Comparison of ENCODE assay signal across 27 mouse cellular contexts in genomic region chr1:73097645-73098440, GRCm38 (mm10).
DNase-seq lines count a peak whose midpoint lies in the region; ATAC-seq lines count a peak whose summit lies in the region.
"Had no signal": no experiment of that assay in that cellular context is flagged by ENCODE, and none has a peak within 500 bp of the region (broad histone marks: within the 10 kb centered on the region; RNA-seq: fewer than 3 reads in every experiment).

No protein-coding gene starts in this region.

- H3K4me1 ChIP-seq in liver, embryonic 13.5 days (replicated peaks), result peaks cover 25% of the 10 kb centered on the region
- no peaks in the 10 kb centered on the region; the same call in 1 of the 2 replicates for H3K4me1 ChIP-seq in liver, embryonic 16.5 days (ENCODE audit: control insufficient read depth, low read depth, low read length)
- H3K4me1 ChIP-seq in midbrain, embryonic 15.5 days, result no peaks in the 10 kb centered on the region
- H3K4me1 ChIP-seq: embryonic facial prominence, embryonic 10.5 days; forebrain, embryonic 13.5 days; heart, embryonic 13.5 days; hindbrain, embryonic 12.5 days; hindbrain, embryonic 15.5 days had no signal

- H3K27ac ChIP-seq in liver, embryonic 13.5 days, result peak overlapping the region; percentile 81
- H3K27ac ChIP-seq in liver, embryonic 16.5 days (ENCODE audit: low read length), result no peak overlapping the region
- H3K27ac ChIP-seq in midbrain, embryonic 15.5 days, result no peak overlapping the region
- H3K27ac ChIP-seq: embryonic facial prominence, embryonic 10.5 days; embryonic facial prominence, embryonic 13.5 days; forebrain, embryonic 13.5 days; heart, embryonic 13.5 days; hindbrain, embryonic 12.5 days; hindbrain, embryonic 15.5 days had no signal

- no peaks in the 10 kb centered on the region; the same call in 1 of the 2 replicates for H3K27me3 ChIP-seq in liver, embryonic 13.5 days
- no peaks in the 10 kb centered on the region for H3K27me3 ChIP-seq in liver, embryonic 16.5 days (ENCODE audit: control insufficient read depth, insufficient read depth, low read depth, low read length)
- no peaks in the 10 kb centered on the region for H3K27me3 ChIP-seq in midbrain, embryonic 15.5 days (replicated peaks)
- H3K27me3 ChIP-seq: embryonic facial prominence, embryonic 13.5 days; forebrain, embryonic 13.5 days; heart, embryonic 13.5 days; hindbrain, embryonic 12.5 days; hindbrain, embryonic 15.5 days had no signal

- H3K4me2 ChIP-seq in liver, embryonic 13.5 days, result peak overlapping the region; percentile 41
- peak overlapping the region; percentile 17; the same call in 1 of the 2 replicates for H3K4me2 ChIP-seq in liver, embryonic 16.5 days (ENCODE audit: low read depth, low read length)
- H3K4me2 ChIP-seq in midbrain, embryonic 15.5 days, result no peak overlapping the region
- H3K4me2 ChIP-seq: embryonic facial prominence, embryonic 13.5 days; forebrain, embryonic 13.5 days; heart, embryonic 13.5 days; hindbrain, embryonic 12.5 days; hindbrain, embryonic 15.5 days had no signal

- H3K36me3 ChIP-seq in liver, embryonic 13.5 days, result no peaks in the 10 kb centered on the region
- no peaks in the 10 kb centered on the region for H3K36me3 ChIP-seq in liver, embryonic 16.5 days (ENCODE audit: control insufficient read depth, insufficient read depth)
- H3K36me3 ChIP-seq in midbrain, embryonic 15.5 days (replicated peaks), result no peaks in the 10 kb centered on the region
- H3K36me3 ChIP-seq: embryonic facial prominence, embryonic 10.5 days; embryonic facial prominence, embryonic 13.5 days; heart, embryonic 13.5 days; hindbrain, embryonic 12.5 days; hindbrain, embryonic 15.5 days had no signal

- ATAC-seq in liver, embryonic 13.5 days (ENCODE audit: low read depth), result peak; percentile 97
- ATAC-seq in liver, embryonic 16.5 days (ENCODE audit: low read depth), result peak; percentile 96
- ATAC-seq in midbrain, embryonic 15.5 days (replicated peaks), result no peak
- ATAC-seq: CD4-positive, CD25-positive, alpha-beta regulatory T cell, adult 4 months; forebrain, embryonic 13.5 days; forebrain, embryonic 16.5 days had no signal

- 46% methylated on average over 6 of the region's 6 CpGs for WGBS in liver, embryonic 13.5 days (ENCODE audit: insufficient replicate concordance)
- 44% methylated on average over 6 of the region's 6 CpGs for WGBS in liver, embryonic 16.5 days (ENCODE audit: insufficient replicate concordance)
- WGBS in midbrain, embryonic 15.5 days, result 86% methylated on average over 6 of the region's 6 CpGs

- DNase-seq in c-Kit-positive CD71-positive TER-119-negative erythroid progenitor cells, embryonic 14.5 days (ENCODE audit: low read depth), result peak; percentile 8
- DNase-seq in liver, result peak; percentile 73
- DNase-seq in liver, embryonic 13.5 days, result peak; percentile 20
- no peak for DNase-seq in kidney, postnatal 14 days
- DNase-seq in spleen, postnatal 36 days (ENCODE audit: low spot score in 2 of 2), result no peak
- DNase-seq in urinary bladder, adult 18-20 months (ENCODE audit: low spot score in 2 of 2), result no peak
- DNase-seq: adrenal gland, adult 2 months; adrenal gland, postnatal 14 days; cerebellum, adult 11 months; cerebellum, adult 2 months; cerebellum, postnatal 10 days; cerebellum, postnatal 36 days; embryo, embryonic 11 days; gastrocnemius, postnatal 10 days; heart, adult 18-20 months; heart, postnatal 14 days had no signal

- peak overlapping the region; percentile 17; the same call in 1 of the 2 replicates for H3K9ac ChIP-seq in liver, embryonic 13.5 days
- no peak overlapping the region for H3K9ac ChIP-seq in liver, embryonic 16.5 days (ENCODE audit: low read depth, low read length)
- H3K9ac ChIP-seq in midbrain, embryonic 15.5 days, result no peak overlapping the region
- H3K9ac ChIP-seq: embryonic facial prominence, embryonic 13.5 days; forebrain, embryonic 13.5 days; heart, embryonic 13.5 days; hindbrain, embryonic 12.5 days; hindbrain, embryonic 15.5 days had no signal

- H3K4me3 ChIP-seq in liver, embryonic 13.5 days (replicated peaks), result no peak overlapping the region
- H3K4me3 ChIP-seq in liver, embryonic 16.5 days (ENCODE audit: low read depth, low read length), result no peak overlapping the region
- H3K4me3 ChIP-seq in midbrain, embryonic 15.5 days, result no peak overlapping the region
- H3K4me3 ChIP-seq: embryonic facial prominence, embryonic 10.5 days; embryonic facial prominence, embryonic 13.5 days; erythroblast, embryonic 14.5 days; forebrain, embryonic 13.5 days; heart, embryonic 13.5 days; hindbrain, embryonic 12.5 days; hindbrain, embryonic 15.5 days had no signal

- no peaks in the 10 kb centered on the region for H3K9me3 ChIP-seq in liver, embryonic 13.5 days (replicated peaks)
- H3K9me3 ChIP-seq in liver, embryonic 16.5 days (replicated peaks; ENCODE audit: control insufficient read depth, low read length), result no peaks in the 10 kb centered on the region
- no peaks in the 10 kb centered on the region for H3K9me3 ChIP-seq in midbrain, embryonic 15.5 days
- H3K9me3 ChIP-seq: forebrain, embryonic 13.5 days; hindbrain, embryonic 15.5 days had no signal

Comparison
In these comparisons a context has a peak if more than half of its experiments do, and no peak if none do; other contexts are left out.
1. DNase-seq: peak in c-Kit-positive CD71-positive TER-119-negative erythroid progenitor cells, embryonic 14.5 days (single experiment), liver (single experiment) and liver, embryonic 13.5 days (single experiment); none in kidney, postnatal 14 days (single experiment), spleen, postnatal 36 days (0 of 2) and urinary bladder, adult 18-20 months (0 of 2).